Mouse (Mus musculus) heart, postnatal 0 days (tissue): ENCODE results near the gene Gimap8.

Experiments
- CTCF ChIP-seq: IDR thresholded peaks from 2 replicates; pipeline ENCODE4 v1.5.1; 2016; ENCODE audit warnings: antibody characterized with exemption, control low read depth, low read depth
- EP300 ChIP-seq: IDR thresholded peaks from 2 replicates; pipeline ENCODE4 v1.6.1; 2016; ENCODE audit warnings: antibody characterized with exemption, low read depth

DNA sequence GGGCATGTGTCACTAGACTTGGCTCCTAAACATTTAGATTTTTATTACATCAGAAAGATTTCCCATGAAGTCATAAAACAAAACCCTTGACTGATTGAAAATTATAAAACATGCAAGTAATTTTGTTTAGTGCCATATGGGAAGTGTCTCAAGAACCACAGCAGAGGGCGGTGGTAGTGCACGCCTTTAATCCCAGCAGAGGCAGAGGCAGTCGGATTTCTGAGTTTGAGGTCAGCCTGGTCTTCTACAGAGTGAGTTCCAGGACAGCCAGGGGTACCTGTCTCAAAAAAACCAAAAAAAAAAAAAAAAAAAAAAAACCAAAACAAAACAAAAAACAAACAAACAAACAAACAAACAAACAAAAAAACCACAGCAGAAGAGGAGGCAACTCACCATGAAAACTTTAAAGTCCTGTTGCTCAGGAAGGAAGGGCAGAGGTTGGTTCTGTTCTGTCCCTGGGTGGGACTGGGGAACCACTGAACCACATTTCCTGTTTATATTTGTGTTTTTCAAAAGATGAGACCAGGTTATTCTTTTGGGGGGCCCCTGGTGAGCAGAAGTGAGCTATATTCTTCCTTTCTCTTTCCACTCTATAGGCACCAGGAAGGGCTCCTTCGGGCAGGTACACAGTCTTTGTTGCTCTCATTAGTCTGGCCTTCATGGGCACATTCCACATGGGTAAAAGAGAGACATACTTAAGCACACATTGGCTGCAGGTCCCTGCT lies 50.0 kb downstream of the Gimap8 start:
- TF ChIP-seq EP300 = no peak
- no peak for TF ChIP-seq CTCF
